Mouse (Mus musculus) kidney, postnatal 25 days (tissue): ENCODE results near the gene Ccdc142.

Source experiments
- DNase-seq, 2 experiments: peaks; one replicate each; pipeline ENCODE4 v3.0.0; 2021; ENCODE audit warnings: mixed read lengths in 2 of 2

Gene Ccdc142

GRCm38 (mm10) chr6:83118369-83118768, 17.0 kb downstream of the Ccdc142 start:
- DNase-seq = no peak

- DNase-seq = peak in 1 of 2 experiments; percentile 56
Observed at GRCm38 (mm10) chr6:83118825-83119733, 17.7 kb downstream of the Ccdc142 start.

GRCm38 (mm10) chr6:83119734-83120051, 18.3 kb downstream of the Ccdc142 start:
- peak; percentile 56 to 71 for DNase-seq

GRCm38 (mm10) chr6:83120930-83121862, 19.8 kb downstream of the Ccdc142 start, which contains the start of gene Wbp1:
Gene Wbp1, minus strand, starts transcription at chr6:83121559.
- DNase-seq = peak; percentile 96 to 99

- DNase-seq = no peak
Observed at GRCm38 (mm10) chr6:83121863-83122710, 20.7 kb downstream of the Ccdc142 start.

GRCm38 (mm10) chr6:83122961-83123360, 21.6 kb downstream of the Ccdc142 start:
- DNase-seq = no peak

- DNase-seq = peak; percentile 93 to 96
Observed at GRCm38 (mm10) chr6:83124851-83125312, 23.5 kb downstream of the Ccdc142 start.

- DNase-seq = no peak
Observed at GRCm38 (mm10) chr6:83125331-83125730, 23.9 kb downstream of the Ccdc142 start, which contains the start of gene Ino80b. Gene Ino80b, minus strand, starts transcription at chr6:83125431.

- no peak for DNase-seq
Observed at GRCm38 (mm10) chr6:83127419-83127818, 26.0 kb downstream of the Ccdc142 start.

GRCm38 (mm10) chr6:83131469-83132034, 30.2 kb downstream of the Ccdc142 start:
- DNase-seq = peak; percentile 68 to 89

- DNase-seq = peak in 1 of 2 experiments; percentile 45
Observed at GRCm38 (mm10) chr6:83132176-83132919, 30.9 kb downstream of the Ccdc142 start.

GRCm38 (mm10) chr6:83134226-83134625, 32.8 kb downstream of the Ccdc142 start:
- DNase-seq = peak in 1 of 2 experiments; percentile 77

- DNase-seq = peak in 1 of 2 experiments; percentile 86
Observed at GRCm38 (mm10) chr6:83134951-83135513, 33.6 kb downstream of the Ccdc142 start, which contains the start of gene Rtkn. Gene Rtkn, plus strand, starts transcription at chr6:83135463.

- DNase-seq = peak; percentile 75 to 91
Observed at GRCm38 (mm10) chr6:83135571-83136161, 34.3 kb downstream of the Ccdc142 start.

GRCm38 (mm10) chr6:83136291-83136880, 35.0 kb downstream of the Ccdc142 start:
- no peak for DNase-seq

GRCm38 (mm10) chr6:83136881-83137575, 35.6 kb downstream of the Ccdc142 start:
- DNase-seq = peak; percentile 73 to 83

- peak; percentile 94 to 95 for DNase-seq
Observed at GRCm38 (mm10) chr6:83137576-83137950, 36.2 kb downstream of the Ccdc142 start.

GRCm38 (mm10) chr6:83138056-83138455, 36.7 kb downstream of the Ccdc142 start:
- peak in 1 of 2 experiments; percentile 60 for DNase-seq

GRCm38 (mm10) chr6:83140044-83140443, 38.6 kb downstream of the Ccdc142 start:
- DNase-seq = no peak
